Mouse (Mus musculus) splenic B cell, adult 2 months (primary cell): ENCODE measurements at regions not wholly inside any gene's neighbourhood (a gene's known extent, or its start where the extent isn't known, plus 50 kb on each side); places are given as distances from the start of the nearest gene placed in this dataset.

Source experiments
- DNase-seq: peaks from one replicate; pipeline ENCODE4 v3.0.0-alpha.2; 2011; ENCODE audit warnings: low read depth, low spot score
- H3K27me3 ChIP-seq: 2 replicates; pipeline ENCODE4 v1.6.1; 2012; ENCODE audit warnings: mild to moderate bottlenecking, low read length, moderate library complexity, mixed read lengths; ENCODE audit not compliant: control insufficient read depth, poor library complexity, insufficient read depth, severe bottlenecking
- H3K36me3 ChIP-seq: 2 replicates; pipeline ENCODE4 v1.6.1; 2012; ENCODE audit warnings: mild to moderate bottlenecking, low read length, moderate library complexity, mixed read lengths; ENCODE audit not compliant: control insufficient read depth, poor library complexity, insufficient read depth, severe bottlenecking

DNA sequence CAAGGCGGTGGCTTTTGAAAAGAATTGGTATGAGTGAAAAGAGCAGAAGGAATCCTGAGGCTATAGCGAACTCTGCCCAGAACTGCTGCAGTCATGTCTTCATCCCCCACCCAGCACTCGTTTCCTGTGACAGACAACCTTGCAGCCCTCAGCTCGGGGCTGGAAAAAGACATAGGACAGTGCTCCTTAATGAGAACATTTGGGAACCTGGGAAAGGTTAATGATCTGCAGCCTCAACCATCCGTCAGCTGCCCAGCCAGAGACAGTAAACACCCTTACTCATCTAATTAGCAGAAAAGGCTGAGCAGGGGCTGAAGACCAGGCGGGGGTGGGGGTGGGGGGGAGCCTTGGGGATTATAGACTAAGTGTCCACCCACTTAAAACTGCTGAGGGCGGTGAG lies 76.3 kb upstream of the Arhgap36 start:
- Histone ChIP-seq H3K27me3 (no peaks in the 10 kb centered on the region), H3K36me3 (no peaks in the 10 kb centered on the region)
- DNase-seq, result no peak

DNA sequence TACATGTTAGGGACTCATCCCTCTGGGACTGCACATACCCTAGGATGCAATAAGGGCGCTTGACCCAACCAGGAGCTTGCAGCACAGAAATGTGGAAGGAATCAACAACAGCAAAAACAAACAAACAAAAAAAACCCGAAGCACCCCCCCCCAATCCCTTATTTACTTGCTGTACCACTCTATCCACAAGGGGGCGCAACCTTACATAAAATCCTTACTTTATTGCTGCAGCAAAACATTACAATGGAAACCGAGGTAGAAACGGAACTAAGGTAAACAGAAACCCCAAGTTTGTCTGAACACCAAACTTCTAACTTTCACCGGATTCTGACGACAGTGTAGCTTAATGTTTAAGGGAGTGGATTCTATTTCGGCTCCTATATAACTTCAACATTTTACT lies 86.7 kb upstream of the Arhgap36 start:
- peak; percentile 0 for DNase-seq
- Histone ChIP-seq H3K36me3 (no peaks in the 10 kb centered on the region), H3K27me3 (no peaks in the 10 kb centered on the region)

DNA sequence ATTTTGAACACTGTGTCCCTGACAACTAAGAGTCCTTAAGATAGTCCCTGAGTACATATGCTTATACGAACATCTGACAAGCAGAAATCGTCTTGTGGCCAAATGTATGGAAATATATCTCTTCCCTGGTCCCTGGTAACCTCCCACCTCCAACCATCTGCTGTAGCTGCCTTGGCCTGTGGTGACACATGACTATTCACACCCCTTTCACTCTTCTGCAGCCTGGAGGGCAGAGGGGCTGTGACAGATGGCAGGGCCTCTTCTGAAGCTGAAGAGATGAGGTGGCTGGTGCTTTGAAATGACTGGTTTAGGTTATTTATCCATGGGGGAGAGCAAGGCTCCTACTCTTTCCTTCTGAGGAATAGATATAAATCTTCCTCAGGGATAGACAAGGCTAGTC lies 82.3 kb upstream of the Enox2 start:
- Histone ChIP-seq H3K27me3 (no peaks in the 10 kb centered on the region), H3K36me3 (no peaks in the 10 kb centered on the region)
- DNase-seq, result no peak

DNA sequence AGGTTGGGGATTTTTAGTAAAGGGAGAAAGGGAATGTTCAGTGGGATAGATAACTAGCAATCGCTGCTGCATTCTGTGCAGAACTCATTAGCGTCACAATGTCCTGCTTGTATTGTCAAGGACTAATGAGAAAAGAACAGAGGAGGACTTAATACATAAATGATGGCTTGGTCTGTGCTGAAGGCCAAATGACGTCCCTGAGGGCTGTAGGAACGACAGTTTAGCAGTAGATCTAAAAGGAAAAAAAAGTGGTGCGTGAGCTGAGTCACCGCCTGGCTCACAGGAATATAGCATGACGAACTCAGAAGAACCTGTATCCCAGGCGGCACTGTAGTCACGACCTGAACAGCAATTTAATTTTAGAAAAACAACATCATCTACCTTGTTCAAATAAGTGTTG lies 81.3 kb upstream of the Enox2 start:
- no peak for DNase-seq
- no peaks in the 10 kb centered on the region for H3K36me3 ChIP-seq
- no peaks in the 10 kb centered on the region for H3K27me3 ChIP-seq

DNA sequence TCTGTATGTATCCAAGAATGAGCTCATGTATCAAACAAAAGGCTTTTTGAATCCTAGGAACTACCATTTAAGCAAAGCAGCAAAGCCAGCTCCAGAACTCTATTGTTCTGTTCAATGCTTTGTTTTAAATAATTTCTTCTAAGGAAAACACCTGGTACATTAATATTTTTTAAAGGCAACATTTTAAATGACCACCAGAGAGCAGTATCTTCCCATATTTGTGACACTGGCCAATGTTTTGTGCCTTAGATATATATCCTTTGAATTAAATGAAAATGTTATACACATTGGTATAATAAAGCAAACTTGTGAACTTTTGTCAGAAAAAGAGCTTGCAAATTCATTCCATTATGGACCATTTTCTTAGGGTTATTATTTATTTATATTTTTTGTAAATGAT lies 58.4 kb upstream of the Enox2 start:
- no peak for DNase-seq
- H3K27me3 ChIP-seq, result no peaks in the 10 kb centered on the region
- no peaks in the 10 kb centered on the region for H3K36me3 ChIP-seq
